Mouse (Mus musculus): ENCODE data around the gene Gosr1. TPM values are rescaled to one million over a fixed set of nuclear protein-coding genes. Genes with fewer than 3 reads are reported as not detected.

Gene Gosr1
- polyA plus RNA-seq, 1 experiment = 14.0 TPM

- peak overlapping the region; percentile 89; the same call in 1 of the 2 replicates for H3K4me3 ChIP-seq (ENCODE audit: control insufficient read depth, low read depth, low read length)
- no peak for TF ChIP-seq POLR2A (IDR thresholded peaks at IDR 0.05; ENCODE audit: control insufficient read depth, low read depth, low read length)
- TF ChIP-seq CTCF (IDR thresholded peaks at IDR 0.05; ENCODE audit: control insufficient read depth, insufficient read depth, insufficient replicate concordance, low read depth, low read length) = no peak
- no peak overlapping the region for H3K27ac ChIP-seq (ENCODE audit: control insufficient read depth, insufficient read depth, low read depth, low read length)
- H3K36me3 ChIP-seq (ENCODE audit: control insufficient read depth, insufficient read depth, low read length) = no peaks in the 10 kb centered on the region; the same call in none of the 2 replicates
- H3K4me1 ChIP-seq (ENCODE audit: control insufficient read depth, insufficient read depth, low read length) = no peaks in the 10 kb centered on the region; the same call in 1 of the 2 replicates
- H3K27me3 ChIP-seq (ENCODE audit: control insufficient read depth, insufficient read depth, low read length) = no peaks in the 10 kb centered on the region
Observed at GRCm38 (mm10) chr11:76763741-76764122, 353 bp upstream of the Gosr1 start.

DNA sequence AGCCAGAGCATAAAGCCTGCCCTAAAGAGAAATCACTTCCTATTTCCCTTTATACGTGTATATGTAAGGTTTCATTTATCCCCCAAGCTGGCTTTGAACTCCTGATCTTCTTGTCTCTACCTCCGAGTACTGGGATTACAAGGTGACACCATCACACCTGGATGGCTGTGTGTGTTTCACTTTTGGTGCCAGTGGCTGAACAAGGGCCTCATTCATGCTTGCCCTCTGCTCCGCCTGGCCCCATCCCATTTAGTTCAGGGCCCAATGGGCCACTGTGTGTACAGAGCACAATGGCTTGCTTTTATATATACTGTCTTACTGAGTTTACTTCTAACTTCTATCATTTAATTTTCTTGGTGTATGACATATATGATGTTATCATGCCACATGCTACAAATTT, 11.1 kb downstream of the Gosr1 start:
- H3K4me3 ChIP-seq (ENCODE audit: control insufficient read depth, low read depth, low read length) = no peak overlapping the region
- H3K36me3 ChIP-seq (ENCODE audit: control insufficient read depth, insufficient read depth, low read length) = peaks cover 1% of the 10 kb centered on the region; the same call in 1 of the 2 replicates
- TF ChIP-seq POLR2A (IDR thresholded peaks at IDR 0.05; ENCODE audit: control insufficient read depth, low read depth, low read length) (no peak), CTCF (IDR thresholded peaks at IDR 0.05; ENCODE audit: control insufficient read depth, insufficient read depth, insufficient replicate concordance, low read depth, low read length) (no peak)
- no peaks in the 10 kb centered on the region for H3K27me3 ChIP-seq (ENCODE audit: control insufficient read depth, insufficient read depth, low read length)
- no peaks in the 10 kb centered on the region for H3K4me1 ChIP-seq (ENCODE audit: control insufficient read depth, insufficient read depth, low read length)
- no peak overlapping the region for H3K27ac ChIP-seq (ENCODE audit: control insufficient read depth, insufficient read depth, low read depth, low read length)

DNA sequence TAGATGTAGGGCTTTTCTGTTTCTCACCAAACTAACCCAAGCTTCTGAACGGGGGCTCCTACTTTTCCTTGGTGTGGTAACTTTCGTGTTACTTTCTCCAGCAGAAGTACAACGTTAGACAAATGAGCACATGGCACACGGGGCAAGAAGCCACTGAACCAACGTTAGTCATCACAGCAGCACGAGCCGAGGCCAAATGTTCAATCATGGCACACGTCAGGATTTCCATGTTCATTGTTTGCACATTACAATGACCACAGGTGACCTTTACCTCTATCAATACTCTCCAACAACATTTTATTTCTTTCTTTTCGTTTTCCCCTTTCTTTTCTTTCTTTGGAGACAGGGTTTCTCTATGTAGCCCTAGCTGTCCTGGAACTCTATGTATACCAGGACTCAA, 14.6 kb downstream of the Gosr1 start:
- Histone ChIP-seq H3K36me3 (ENCODE audit: control insufficient read depth, insufficient read depth, low read length) (no peaks in the 10 kb centered on the region), H3K27me3 (ENCODE audit: control insufficient read depth, insufficient read depth, low read length) (no peaks in the 10 kb centered on the region), H3K4me3 (ENCODE audit: control insufficient read depth, low read depth, low read length) (no peak overlapping the region)

DNA sequence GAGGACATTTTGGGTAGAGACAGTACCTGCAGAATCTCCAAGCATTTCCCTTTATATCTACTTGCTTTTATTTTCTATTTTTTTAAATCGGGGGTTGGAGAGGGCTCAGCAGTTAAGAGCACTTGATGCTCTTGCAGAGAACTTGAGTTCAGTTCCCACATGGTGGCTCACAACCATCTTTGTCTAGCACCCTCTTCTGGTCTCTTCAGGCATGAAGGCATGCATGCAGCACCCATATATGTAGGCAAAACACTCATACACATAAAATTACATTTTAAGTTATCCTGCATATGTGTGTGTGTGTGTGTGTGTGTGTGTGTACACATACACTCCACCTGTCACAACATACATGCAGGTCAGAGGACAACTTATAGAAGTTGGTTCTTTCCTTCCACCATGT, 17.5 kb downstream of the Gosr1 start:
- Histone ChIP-seq H3K4me3 (ENCODE audit: control insufficient read depth, low read depth, low read length) (no peak overlapping the region), H3K4me1 (ENCODE audit: control insufficient read depth, insufficient read depth, low read length) (no peaks in the 10 kb centered on the region), H3K27me3 (ENCODE audit: control insufficient read depth, insufficient read depth, low read length) (no peaks in the 10 kb centered on the region), H3K27ac (ENCODE audit: control insufficient read depth, insufficient read depth, low read depth, low read length) (no peak overlapping the region), H3K36me3 (ENCODE audit: control insufficient read depth, insufficient read depth, low read length) (no peaks in the 10 kb centered on the region)
- TF ChIP-seq CTCF (IDR thresholded peaks at IDR 0.05; ENCODE audit: control insufficient read depth, insufficient read depth, insufficient replicate concordance, low read depth, low read length) = no peak
- TF ChIP-seq POLR2A (IDR thresholded peaks at IDR 0.05; ENCODE audit: control insufficient read depth, low read depth, low read length) = no peak

More for the DNA sequence above, 14.6 kb downstream of the Gosr1 start:
- TF ChIP-seq CTCF (IDR thresholded peaks at IDR 0.05; ENCODE audit: control insufficient read depth, insufficient read depth, insufficient replicate concordance, low read depth, low read length) (no peak), POLR2A (IDR thresholded peaks at IDR 0.05; ENCODE audit: control insufficient read depth, low read depth, low read length) (no peak)
- H3K27ac ChIP-seq (ENCODE audit: control insufficient read depth, insufficient read depth, low read depth, low read length) = no peak overlapping the region
- H3K4me1 ChIP-seq (ENCODE audit: control insufficient read depth, insufficient read depth, low read length) = no peaks in the 10 kb centered on the region

DNA sequence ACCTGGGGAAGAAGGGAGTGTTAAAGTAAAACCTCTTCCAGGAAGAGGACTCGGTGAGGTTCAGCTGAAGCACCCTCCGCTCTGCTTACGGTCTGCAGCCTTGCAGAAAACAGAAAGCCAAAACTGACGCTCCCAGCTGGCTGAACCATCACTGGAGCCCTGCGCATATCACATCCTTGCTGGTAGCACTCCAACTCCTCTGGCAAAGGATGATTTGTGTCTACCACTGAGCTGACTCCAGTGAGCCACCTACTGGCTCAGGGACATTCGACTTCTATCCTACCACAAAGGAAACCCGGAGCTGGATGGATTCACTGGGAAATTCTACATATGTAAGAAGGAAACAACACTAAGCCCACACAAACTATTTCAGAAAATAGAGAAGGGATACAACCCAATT, 18.8 kb downstream of the Gosr1 start:
- no peak overlapping the region for H3K4me3 ChIP-seq (ENCODE audit: control insufficient read depth, low read depth, low read length)
- TF ChIP-seq POLR2A (IDR thresholded peaks at IDR 0.05; ENCODE audit: control insufficient read depth, low read depth, low read length) (no peak), CTCF (IDR thresholded peaks at IDR 0.05; ENCODE audit: control insufficient read depth, insufficient read depth, insufficient replicate concordance, low read depth, low read length) (no peak)
- H3K36me3 ChIP-seq (ENCODE audit: control insufficient read depth, insufficient read depth, low read length) = no peaks in the 10 kb centered on the region

DNA sequence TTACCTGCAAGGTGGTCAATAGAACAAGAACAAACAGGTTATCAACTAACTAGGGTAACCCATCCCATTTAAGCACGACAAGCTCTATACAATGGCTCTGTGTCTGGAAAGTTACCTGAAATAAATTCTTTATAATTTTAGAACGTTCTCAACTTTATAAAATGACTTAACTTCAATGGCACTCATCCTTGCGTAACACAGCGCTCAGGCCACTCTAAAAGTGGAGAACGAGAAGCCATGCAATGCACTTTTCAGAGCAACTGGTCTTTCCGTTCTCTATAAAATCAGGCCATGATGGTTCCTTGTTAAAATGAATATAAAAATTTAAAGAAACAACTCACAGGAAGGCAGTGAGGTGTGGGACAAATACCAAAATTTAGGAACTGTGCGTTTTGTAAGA, 20.9 kb downstream of the Gosr1 start:
- TF ChIP-seq CTCF (IDR thresholded peaks at IDR 0.05; ENCODE audit: control insufficient read depth, insufficient read depth, insufficient replicate concordance, low read depth, low read length) = no peak
- no peak for TF ChIP-seq POLR2A (IDR thresholded peaks at IDR 0.05; ENCODE audit: control insufficient read depth, low read depth, low read length)
- Histone ChIP-seq H3K4me1 (ENCODE audit: control insufficient read depth, insufficient read depth, low read length) (no peaks in the 10 kb centered on the region), H3K27ac (ENCODE audit: control insufficient read depth, insufficient read depth, low read depth, low read length) (no peak overlapping the region), H3K36me3 (ENCODE audit: control insufficient read depth, insufficient read depth, low read length) (no peaks in the 10 kb centered on the region), H3K27me3 (ENCODE audit: control insufficient read depth, insufficient read depth, low read length) (no peaks in the 10 kb centered on the region), H3K4me3 (ENCODE audit: control insufficient read depth, low read depth, low read length) (no peak overlapping the region)

More for the DNA sequence above, 18.8 kb downstream of the Gosr1 start:
- Histone ChIP-seq H3K27ac (ENCODE audit: control insufficient read depth, insufficient read depth, low read depth, low read length) (no peak overlapping the region), H3K27me3 (ENCODE audit: control insufficient read depth, insufficient read depth, low read length) (no peaks in the 10 kb centered on the region), H3K4me1 (ENCODE audit: control insufficient read depth, insufficient read depth, low read length) (no peaks in the 10 kb centered on the region)

- Histone ChIP-seq H3K27ac (ENCODE audit: control insufficient read depth, insufficient read depth, low read depth, low read length) (no peak overlapping the region), H3K4me3 (ENCODE audit: control insufficient read depth, low read depth, low read length) (no peak overlapping the region), H3K4me1 (ENCODE audit: control insufficient read depth, insufficient read depth, low read length) (no peaks in the 10 kb centered on the region), H3K36me3 (ENCODE audit: control insufficient read depth, insufficient read depth, low read length) (peaks cover 1% of the 10 kb centered on the region; the same call in 1 of the 2 replicates), H3K27me3 (ENCODE audit: control insufficient read depth, insufficient read depth, low read length) (no peaks in the 10 kb centered on the region)
- TF ChIP-seq POLR2A (IDR thresholded peaks at IDR 0.05; ENCODE audit: control insufficient read depth, low read depth, low read length) = no peak
- peak; percentile 35; the same call in 1 of the 2 replicates for TF ChIP-seq CTCF (IDR thresholded peaks at IDR 0.05; ENCODE audit: control insufficient read depth, insufficient read depth, insufficient replicate concordance, low read depth, low read length)
Observed at GRCm38 (mm10) chr11:76739125-76739524, 24.3 kb downstream of the Gosr1 start.
